Mouse (Mus musculus): ENCODE data around the gene Serpina1b. TPM values are rescaled to one million over a fixed set of nuclear protein-coding genes. Genes with fewer than 3 reads are reported as not detected.
"Not testable (repeated sequence)": the region's sequence is repeated elsewhere in the genome, so short reads cannot be mapped to it uniquely, and the experiment has no call there.

Gene Serpina1b
- total and polyA plus RNA-seq, 2 experiments from 2014 or later, result 0.23 to 2.7 TPM

DNA sequence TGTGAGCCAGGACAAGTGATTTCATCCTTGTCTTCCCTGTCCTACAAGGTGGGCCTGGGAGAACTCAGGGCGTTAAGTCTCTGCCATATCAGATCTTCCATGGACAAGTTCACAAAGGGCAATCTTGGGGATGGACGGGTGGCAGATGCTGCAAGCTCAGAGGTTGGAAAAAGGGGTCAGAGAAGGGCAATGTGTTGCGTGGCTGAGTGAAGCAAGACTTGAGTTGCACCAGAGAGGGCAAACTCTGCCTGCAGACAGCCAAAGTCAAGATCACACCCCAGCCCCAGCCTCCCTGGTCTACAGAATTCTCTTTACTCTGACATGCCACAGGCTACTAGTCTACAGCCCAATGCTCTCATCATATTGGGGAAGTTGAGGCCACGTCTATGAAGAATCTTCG lies 6.3 kb downstream of the Serpina1b start:
- DNase-seq (ENCODE audit: low spot score), result not testable (repeated sequence)

DNA sequence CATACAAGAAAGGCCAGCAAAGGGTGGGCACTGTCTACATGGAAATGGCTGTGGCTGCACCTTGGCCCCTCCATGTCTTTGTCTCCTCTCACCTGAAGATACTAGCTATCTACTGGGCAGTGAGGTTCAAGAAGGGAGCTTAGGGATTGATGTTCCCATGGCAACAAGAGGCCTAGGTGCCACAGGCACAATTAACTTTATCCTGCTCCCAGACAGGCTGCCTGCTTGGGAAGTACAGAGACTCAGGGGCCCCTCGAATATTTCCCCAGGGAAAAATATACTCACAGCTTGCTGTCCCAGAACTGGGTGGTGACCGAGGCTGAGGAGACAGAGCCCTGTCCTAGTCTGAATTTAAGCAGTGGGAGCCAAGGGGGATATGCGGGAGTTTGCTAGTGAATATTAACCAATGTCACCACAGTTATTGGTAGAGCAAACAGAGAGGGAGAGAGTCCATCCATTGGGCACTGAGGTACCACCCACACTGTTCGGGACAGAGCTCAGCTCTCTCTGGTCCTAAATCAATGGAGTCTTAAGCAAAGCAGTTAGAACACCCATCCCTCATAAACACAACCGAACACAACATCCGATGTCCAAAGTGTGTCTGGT lies 56.8 kb downstream of the Serpina1b start, which contains the start of gene Serpina1d:
Gene Serpina1d, minus strand, starts transcription at position 347 of the 606 bp plus-strand sequence.
- not testable (repeated sequence) for H3K27me3 ChIP-seq (ENCODE audit: control insufficient read depth, insufficient read depth, low read length); ATAC-seq (ENCODE audit: insufficient read depth, low read depth); DNase-seq (ENCODE audit: low spot score)

More for the DNA sequence above, 6.3 kb downstream of the Serpina1b start:
- not testable (repeated sequence) for H3K9me3 ChIP-seq (replicated peaks; ENCODE audit: control insufficient read depth, low read length); H3K4me1 ChIP-seq (ENCODE audit: control insufficient read depth, insufficient read depth); ATAC-seq (ENCODE audit: insufficient read depth, low read depth); H3K4me3 ChIP-seq (ENCODE audit: low read depth, low read length); H3K27me3 ChIP-seq (ENCODE audit: control insufficient read depth, insufficient read depth, low read length); H3K4me2 ChIP-seq (ENCODE audit: low read depth, low read length); H3K27ac ChIP-seq (ENCODE audit: low read depth); H3K9ac ChIP-seq (replicated peaks; ENCODE audit: low read depth, low read length); H3K36me3 ChIP-seq (replicated peaks; ENCODE audit: control insufficient read depth, insufficient read depth, low read length)
- 58% methylated on average over 5 of the region's 5 CpGs for WGBS

DNA sequence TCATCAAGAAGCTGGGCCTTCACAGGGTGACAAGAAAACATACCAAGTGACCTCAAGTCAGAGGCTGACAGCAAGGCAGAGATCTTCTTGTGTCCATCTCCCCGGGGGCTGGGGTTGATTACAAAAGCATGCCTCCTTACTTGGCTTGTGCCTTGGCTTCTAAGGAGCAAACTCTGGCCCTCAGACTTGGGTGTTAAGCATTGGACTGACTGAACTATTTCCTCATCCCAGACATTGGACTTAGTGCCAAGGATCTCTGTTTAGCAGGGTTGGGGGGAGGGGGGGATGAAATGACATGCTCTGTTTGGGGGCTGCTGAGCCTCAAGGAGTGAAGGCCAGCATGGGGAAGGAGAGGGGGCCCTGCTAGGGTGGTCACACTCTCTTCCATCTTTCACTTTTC lies 59.6 kb downstream of the Serpina1b start:
- not testable (repeated sequence) for DNase-seq (ENCODE audit: low spot score); H3K9me3 ChIP-seq (replicated peaks; ENCODE audit: control insufficient read depth, low read length); H3K4me3 ChIP-seq (ENCODE audit: low read depth, low read length); H3K27me3 ChIP-seq (ENCODE audit: control insufficient read depth, insufficient read depth, low read length); H3K9ac ChIP-seq (replicated peaks; ENCODE audit: low read depth, low read length); ATAC-seq (ENCODE audit: insufficient read depth, low read depth); H3K4me2 ChIP-seq (ENCODE audit: low read depth, low read length); H3K36me3 ChIP-seq (replicated peaks; ENCODE audit: control insufficient read depth, insufficient read depth, low read length); H3K4me1 ChIP-seq (ENCODE audit: control insufficient read depth, insufficient read depth); H3K27ac ChIP-seq (ENCODE audit: low read depth)
- WGBS, result 47% methylated on average over 1 of the region's 1 CpGs

More for the DNA sequence above, 56.8 kb downstream of the Serpina1b start, which contains the start of gene Serpina1d:
- H3K36me3 ChIP-seq (replicated peaks; ENCODE audit: control insufficient read depth, insufficient read depth, low read length); H3K27ac ChIP-seq (ENCODE audit: low read depth); H3K4me3 ChIP-seq (ENCODE audit: low read depth, low read length); H3K4me2 ChIP-seq (ENCODE audit: low read depth, low read length); H3K9ac ChIP-seq (replicated peaks; ENCODE audit: low read depth, low read length); H3K4me1 ChIP-seq (ENCODE audit: control insufficient read depth, insufficient read depth); H3K9me3 ChIP-seq (replicated peaks; ENCODE audit: control insufficient read depth, low read length): not testable (repeated sequence)
- whole genome bisulfite sequencing, result 75% methylated on average over 6 of the region's 6 CpGs

DNA sequence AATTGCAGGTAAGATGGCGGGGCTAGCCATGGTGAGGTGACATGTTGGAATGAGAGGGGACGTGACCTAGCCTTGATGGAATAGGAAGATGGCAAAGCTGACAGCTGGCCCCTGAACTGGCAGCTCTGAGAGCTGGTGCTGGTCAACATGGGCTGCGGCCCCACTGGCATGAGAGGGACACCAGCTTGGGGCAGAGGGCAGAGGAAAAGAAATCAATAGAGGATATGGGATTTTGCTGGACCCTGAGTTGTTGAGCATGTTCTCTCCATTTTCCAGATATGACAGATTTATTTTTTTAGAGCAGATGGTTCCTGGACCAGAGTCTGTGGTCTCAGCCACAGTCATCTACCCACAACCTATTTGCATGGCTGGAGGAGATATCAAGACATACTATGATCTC lies 67.1 kb downstream of the Serpina1b start:
- H3K36me3 ChIP-seq (replicated peaks; ENCODE audit: control insufficient read depth, insufficient read depth, low read length); H3K9ac ChIP-seq (replicated peaks; ENCODE audit: low read depth, low read length); H3K4me1 ChIP-seq (ENCODE audit: control insufficient read depth, insufficient read depth); DNase-seq (ENCODE audit: low spot score); H3K9me3 ChIP-seq (replicated peaks; ENCODE audit: control insufficient read depth, low read length); H3K27ac ChIP-seq (ENCODE audit: low read depth); H3K4me2 ChIP-seq (ENCODE audit: low read depth, low read length); ATAC-seq (ENCODE audit: insufficient read depth, low read depth); H3K27me3 ChIP-seq (ENCODE audit: control insufficient read depth, insufficient read depth, low read length); H3K4me3 ChIP-seq (ENCODE audit: low read depth, low read length): not testable (repeated sequence)
- WGBS, result 45% methylated on average over 3 of the region's 3 CpGs

DNA sequence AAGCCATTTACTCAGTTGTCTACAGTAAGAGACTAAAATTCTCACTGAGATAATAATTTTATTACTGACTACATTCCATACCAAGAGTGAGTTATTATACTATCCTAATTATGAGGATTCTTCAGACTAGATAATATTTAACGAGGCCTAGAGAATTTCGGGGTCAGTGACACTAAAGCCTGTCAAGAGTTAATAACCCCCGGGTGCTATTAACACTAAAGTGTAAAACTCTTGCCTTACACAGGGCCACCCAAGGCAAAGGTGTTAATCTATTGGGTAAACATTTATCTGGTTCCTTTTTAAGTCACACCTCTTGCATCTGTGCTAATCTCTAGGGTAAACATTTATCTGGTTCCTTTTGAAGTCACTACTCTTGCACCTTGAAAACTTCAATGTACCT lies 69.9 kb downstream of the Serpina1b start:
- H3K4me2 ChIP-seq (ENCODE audit: low read depth, low read length); H3K9me3 ChIP-seq (replicated peaks; ENCODE audit: control insufficient read depth, low read length): not testable (repeated sequence)
- WGBS, result 66% methylated on average over 3 of the region's 3 CpGs

DNA sequence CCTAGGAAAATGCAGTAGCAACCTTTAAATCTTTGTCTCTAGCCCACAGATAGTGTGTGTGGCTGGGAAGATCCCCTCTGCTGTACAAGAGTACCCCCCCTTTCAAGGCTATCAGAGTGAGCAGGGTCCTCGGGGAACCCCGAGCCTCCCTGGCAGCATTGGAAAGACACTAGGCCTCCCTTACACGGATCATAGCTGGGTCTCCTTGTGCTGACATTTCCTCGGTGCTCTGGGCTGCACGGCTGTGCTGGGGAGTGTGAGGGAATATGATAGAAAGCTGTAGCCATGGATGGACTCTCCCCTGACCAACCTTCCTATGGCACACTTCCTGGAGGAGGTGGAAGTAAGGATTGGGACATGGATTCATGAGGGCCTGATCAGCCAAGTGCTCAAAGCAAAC lies 84.2 kb downstream of the Serpina1b start:
- not testable (repeated sequence) for H3K27me3 ChIP-seq (ENCODE audit: control insufficient read depth, insufficient read depth, low read length); H3K4me3 ChIP-seq (ENCODE audit: low read depth, low read length); H3K36me3 ChIP-seq (replicated peaks; ENCODE audit: control insufficient read depth, insufficient read depth, low read length); H3K9me3 ChIP-seq (replicated peaks; ENCODE audit: control insufficient read depth, low read length); ATAC-seq (ENCODE audit: insufficient read depth, low read depth); H3K4me1 ChIP-seq (ENCODE audit: control insufficient read depth, insufficient read depth); H3K27ac ChIP-seq (ENCODE audit: low read depth); H3K9ac ChIP-seq (replicated peaks; ENCODE audit: low read depth, low read length); H3K4me2 ChIP-seq (ENCODE audit: low read depth, low read length); DNase-seq (ENCODE audit: low spot score)
- WGBS, result 73% methylated on average over 5 of the region's 5 CpGs

More for the DNA sequence above, 69.9 kb downstream of the Serpina1b start:
- H3K36me3 ChIP-seq (replicated peaks; ENCODE audit: control insufficient read depth, insufficient read depth, low read length); DNase-seq (ENCODE audit: low spot score); H3K27me3 ChIP-seq (ENCODE audit: control insufficient read depth, insufficient read depth, low read length); H3K27ac ChIP-seq (ENCODE audit: low read depth); H3K4me3 ChIP-seq (ENCODE audit: low read depth, low read length); H3K4me1 ChIP-seq (ENCODE audit: control insufficient read depth, insufficient read depth); H3K9ac ChIP-seq (replicated peaks; ENCODE audit: low read depth, low read length); ATAC-seq (ENCODE audit: insufficient read depth, low read depth): not testable (repeated sequence)

DNA sequence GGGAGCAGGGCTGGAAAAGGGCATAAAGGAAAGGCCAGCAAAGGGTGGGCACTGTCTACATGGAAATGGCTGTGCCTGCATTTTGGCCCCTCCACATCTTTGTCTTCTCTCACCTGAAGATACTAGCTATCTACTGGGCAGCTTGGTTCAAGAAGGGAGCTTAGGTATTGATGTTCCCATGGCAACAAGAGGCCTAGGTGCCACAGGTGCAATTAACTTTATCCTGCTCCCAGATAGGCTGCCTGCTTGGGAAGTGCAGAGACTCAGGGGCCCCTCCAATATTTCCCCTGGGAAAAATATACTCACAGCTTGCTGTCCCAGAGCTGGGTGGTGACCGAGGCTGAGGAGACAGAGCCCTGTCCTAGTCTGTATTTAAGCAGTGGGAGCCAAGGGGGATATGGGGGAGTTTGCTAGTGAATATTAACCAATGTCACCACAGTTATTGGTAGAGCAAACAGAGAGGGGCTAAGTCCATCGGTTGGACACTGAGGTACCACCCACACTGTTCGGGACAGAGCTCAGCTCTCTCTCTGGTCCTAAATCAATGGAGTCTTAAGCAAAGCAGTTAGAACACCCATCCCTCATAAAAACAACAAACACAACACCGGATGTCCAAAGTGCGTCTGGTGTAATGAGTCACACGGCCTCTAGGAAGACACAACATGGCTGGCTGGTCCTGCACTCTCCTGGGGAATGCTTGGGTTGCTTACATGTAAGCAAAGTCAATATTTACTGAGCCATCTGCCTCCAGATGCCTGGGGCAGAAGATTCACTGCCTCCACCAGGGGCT lies 92.2 kb downstream of the Serpina1b start:
- not testable (repeated sequence) for H3K27ac ChIP-seq (ENCODE audit: low read depth); H3K27me3 ChIP-seq (ENCODE audit: control insufficient read depth, insufficient read depth, low read length); H3K4me2 ChIP-seq (ENCODE audit: low read depth, low read length); H3K9me3 ChIP-seq (replicated peaks; ENCODE audit: control insufficient read depth, low read length); H3K36me3 ChIP-seq (replicated peaks; ENCODE audit: control insufficient read depth, insufficient read depth, low read length); ATAC-seq (ENCODE audit: insufficient read depth, low read depth); H3K4me1 ChIP-seq (ENCODE audit: control insufficient read depth, insufficient read depth); H3K9ac ChIP-seq (replicated peaks; ENCODE audit: low read depth, low read length); H3K4me3 ChIP-seq (ENCODE audit: low read depth, low read length); DNase-seq (ENCODE audit: low spot score)
- WGBS, result 82% methylated on average over 5 of the region's 6 CpGs

DNA sequence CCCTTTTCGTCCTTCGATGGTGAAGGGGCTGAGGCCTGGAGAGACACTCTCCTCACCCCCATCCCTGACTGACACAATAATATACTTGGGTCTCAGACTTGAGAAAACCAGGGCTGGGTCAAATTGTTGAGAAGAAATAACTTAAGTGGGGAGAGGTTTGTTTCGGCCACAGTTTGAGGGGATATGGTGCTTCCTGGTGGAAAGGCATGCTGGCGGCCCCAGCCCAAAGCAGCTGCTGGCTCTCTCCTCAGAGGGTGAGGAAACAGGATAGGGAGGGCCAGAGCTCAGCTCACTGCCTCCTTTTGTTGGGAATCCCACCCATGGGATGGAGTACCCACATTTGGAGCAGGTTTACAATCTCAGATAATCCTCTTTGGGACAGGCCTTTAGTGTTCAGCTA lies 94.6 kb downstream of the Serpina1b start:
- not testable (repeated sequence) for H3K4me1 ChIP-seq (ENCODE audit: control insufficient read depth, insufficient read depth); H3K4me2 ChIP-seq (ENCODE audit: low read depth, low read length); DNase-seq (ENCODE audit: low spot score); H3K9me3 ChIP-seq (replicated peaks; ENCODE audit: control insufficient read depth, low read length); H3K36me3 ChIP-seq (replicated peaks; ENCODE audit: control insufficient read depth, insufficient read depth, low read length); H3K9ac ChIP-seq (replicated peaks; ENCODE audit: low read depth, low read length); H3K27ac ChIP-seq (ENCODE audit: low read depth); H3K27me3 ChIP-seq (ENCODE audit: control insufficient read depth, insufficient read depth, low read length); ATAC-seq (ENCODE audit: insufficient read depth, low read depth); H3K4me3 ChIP-seq (ENCODE audit: low read depth, low read length)
- 72% methylated on average over 4 of the region's 4 CpGs for WGBS
